Mouse (Mus musculus) embryonic facial prominence, embryonic 15.5 days (tissue): ENCODE data around the gene Cavin1. TPM values are rescaled to one million over a fixed set of nuclear protein-coding genes. Genes with fewer than 3 reads are reported as not detected.

ENCODE experiments used
- ATAC-seq: fragments of 200-750 bp; cut with Nextera tagmentation; 2 replicates; pipeline ENCODE4 v1.8.0; 2017; ENCODE audit warnings: low read depth, moderate TSS enrichment; ENCODE audit not compliant: insufficient number of reproducible peaks, low FRiP score, low TSS enrichment
- H3K27ac ChIP-seq: fragments of 300-500 bp; sonication (generic); replicated peaks from 2 replicates; pipeline ENCODE4 v1.5.1; 2015; ENCODE audit warnings: mild to moderate bottlenecking, inconsistent platforms
- H3K27me3 ChIP-seq: fragments of 300-500 bp; sonication (generic); 2 replicates; pipeline ENCODE4 v1.6.1; 2015; ENCODE audit warnings: inconsistent platforms
- H3K36me3 ChIP-seq: fragments of 300-500 bp; sonication (generic); 2 replicates; pipeline ENCODE4 v1.6.1; 2015; ENCODE audit warnings: mild to moderate bottlenecking, inconsistent platforms
- H3K4me1 ChIP-seq: fragments of 300-500 bp; sonication (generic); 2 replicates; pipeline ENCODE4 v1.6.1; 2015; ENCODE audit warnings: inconsistent platforms
- H3K4me2 ChIP-seq: fragments of 300-500 bp; sonication (generic); replicated peaks from 2 replicates; pipeline ENCODE4 v1.6.1; 2015; ENCODE audit warnings: mild to moderate bottlenecking, inconsistent platforms
- H3K4me3 ChIP-seq: fragments of 300-500 bp; sonication (generic); replicated peaks from 2 replicates; pipeline ENCODE4 v1.5.1; 2015; ENCODE audit warnings: mild to moderate bottlenecking, inconsistent platforms
- H3K9ac ChIP-seq: fragments of 300-500 bp; sonication (generic); 2 replicates; pipeline ENCODE4 v1.6.1; 2015; ENCODE audit warnings: inconsistent platforms
- H3K9me3 ChIP-seq: fragments of 300-500 bp; sonication (generic); replicated peaks from 2 replicates; pipeline ENCODE4 v1.6.1; 2016; ENCODE audit warnings: inconsistent platforms
- WGBS: fragments of 180-500 bp; shearing (Covaris S2); methylation state at CpG from one replicate; pipeline ENCODE4 v1.1.7; 2015; 5-methylcytosine and 5-hydroxymethylcytosine counted together
- polyA plus RNA-seq: library from polyadenylated mRNA; unstranded; fragments of >200 nt; fragmentation: Nextera tagmentation; extraction: Ambion mirVana; gene quantifications from 2 replicates; pipeline ENCODE4 v1.2.1, GENCODE M21; 2015

Cavin1 gene
- polyA plus RNA-seq, 1 experiment from 2014 or later, result 330 TPM

DNA sequence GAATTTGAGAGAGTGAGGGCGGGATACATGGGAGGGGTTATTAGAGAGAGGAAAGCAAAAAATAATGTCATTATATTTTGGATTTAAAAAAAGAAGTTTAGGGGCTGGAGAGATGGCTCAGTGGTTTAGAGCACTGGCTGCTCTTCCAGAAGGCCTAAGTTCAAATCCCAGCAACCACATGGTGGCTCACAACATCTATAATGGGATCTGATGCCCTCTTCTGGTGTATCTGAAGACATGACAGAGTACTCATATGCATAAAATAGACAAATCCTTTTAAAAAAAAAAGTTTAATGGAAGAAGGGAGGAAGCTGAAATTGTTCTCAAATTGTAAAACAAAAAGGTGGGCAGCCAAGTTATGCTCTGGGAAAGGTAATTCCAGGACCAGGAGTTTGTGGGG lies 21.1 kb downstream of the Cavin1 start:
- H3K27ac ChIP-seq, result no peak overlapping the region
- no peak for ATAC-seq
- 97% methylated on average over 1 of the region's 1 CpGs for WGBS
- H3K36me3 ChIP-seq, result no peaks in the 10 kb centered on the region
- H3K4me2 ChIP-seq, result no peak overlapping the region
- no peak overlapping the region for H3K4me3 ChIP-seq
- H3K9ac ChIP-seq, result no peak overlapping the region
- no peaks in the 10 kb centered on the region for H3K27me3 ChIP-seq
- H3K4me1 ChIP-seq, result peaks cover 10% of the 10 kb centered on the region; the same call in 1 of the 2 replicates
- no peaks in the 10 kb centered on the region for H3K9me3 ChIP-seq

GRCm38 (mm10) chr11:100948317-100948716 lies 22.4 kb downstream of the Cavin1 start:
- Histone ChIP-seq H3K9me3 (no peaks in the 10 kb centered on the region), H3K4me2 (no peak overlapping the region), H3K4me3 (no peak overlapping the region), H3K27ac (no peak overlapping the region), H3K36me3 (no peaks in the 10 kb centered on the region), H3K9ac (no peak overlapping the region), H3K4me1 (peaks cover 10% of the 10 kb centered on the region; the same call in 1 of the 2 replicates), H3K27me3 (no peaks in the 10 kb centered on the region)
- 53% methylated on average over 4 of the region's 4 CpGs for WGBS
- ATAC-seq, result no peak

GRCm38 (mm10) chr11:100947548-100947947 lies 23.1 kb downstream of the Cavin1 start:
- Histone ChIP-seq H3K27me3 (no peaks in the 10 kb centered on the region), H3K4me3 (no peak overlapping the region)
- no peak for ATAC-seq

GRCm38 (mm10) chr11:100946862-100947261 lies 23.8 kb downstream of the Cavin1 start:
- H3K4me1 ChIP-seq, result peaks cover 3% of the 10 kb centered on the region; the same call in 1 of the 2 replicates
- no peaks in the 10 kb centered on the region for H3K9me3 ChIP-seq
- ATAC-seq, result no peak
- WGBS, result 34% methylated on average over 4 of the region's 4 CpGs
- no peak overlapping the region for H3K4me2 ChIP-seq
- no peak overlapping the region for H3K9ac ChIP-seq
- no peaks in the 10 kb centered on the region for H3K36me3 ChIP-seq
- no peaks in the 10 kb centered on the region for H3K27me3 ChIP-seq
- no peak overlapping the region for H3K27ac ChIP-seq
- no peak overlapping the region for H3K4me3 ChIP-seq

More at GRCm38 (mm10) chr11:100947548-100947947, 23.1 kb downstream of the Cavin1 start:
- Histone ChIP-seq H3K9me3 (no peaks in the 10 kb centered on the region), H3K36me3 (no peaks in the 10 kb centered on the region), H3K9ac (no peak overlapping the region), H3K4me2 (no peak overlapping the region), H3K4me1 (peaks cover 9% of the 10 kb centered on the region; the same call in 1 of the 2 replicates), H3K27ac (no peak overlapping the region)

GRCm38 (mm10) chr11:100942388-100942787 lies 28.3 kb downstream of the Cavin1 start:
- ATAC-seq, result no peak
- WGBS, result 88% methylated on average over 1 of the region's 1 CpGs
- no peak overlapping the region for H3K9ac ChIP-seq

GRCm38 (mm10) chr11:100939512-100940151 lies 31.1 kb downstream of the Cavin1 start, which contains the start of gene Stat3:
Gene Stat3, minus strand, starts transcription at chr11:100939540.
- no peaks in the 10 kb centered on the region for H3K36me3 ChIP-seq

More at GRCm38 (mm10) chr11:100942388-100942787, 28.3 kb downstream of the Cavin1 start:
- H3K9me3 ChIP-seq, result no peaks in the 10 kb centered on the region
- no peak overlapping the region for H3K27ac ChIP-seq
- H3K27me3 ChIP-seq, result no peaks in the 10 kb centered on the region
- H3K4me2 ChIP-seq, result no peak overlapping the region
- H3K4me1 ChIP-seq, result peaks cover 10% of the 10 kb centered on the region
- H3K36me3 ChIP-seq, result no peaks in the 10 kb centered on the region
- no peak overlapping the region for H3K4me3 ChIP-seq

GRCm38 (mm10) chr11:100938711-100939511 lies 31.8 kb downstream of the Cavin1 start:
- Histone ChIP-seq H3K4me3 (peak overlapping the region; percentile 94), H3K36me3 (no peaks in the 10 kb centered on the region), H3K27ac (peak overlapping the region; percentile 89), H3K9ac (peak overlapping the region; percentile 84), H3K4me1 (peaks cover 31% of the 10 kb centered on the region), H3K9me3 (no peaks in the 10 kb centered on the region), H3K27me3 (no peaks in the 10 kb centered on the region), H3K4me2 (peak overlapping the region; percentile 85)
- under 1% methylated on average over 47 of the region's 48 CpGs for WGBS
- ATAC-seq, result no peak; the same call in 1 of the 2 replicates

More at GRCm38 (mm10) chr11:100939512-100940151, 31.1 kb downstream of the Cavin1 start, which contains the start of gene Stat3:
- Histone ChIP-seq H3K9ac (peak within 1 kb of the TSS; percentile 84), H3K4me3 (peak within 1 kb of the TSS; percentile 94), H3K27me3 (no peaks in the 10 kb centered on the region), H3K4me1 (peaks cover 31% of the 10 kb centered on the region), H3K4me2 (peak within 1 kb of the TSS; percentile 85), H3K27ac (peak within 1 kb of the TSS; percentile 89), H3K9me3 (no peaks in the 10 kb centered on the region)
- peak; percentile 99 for ATAC-seq
- WGBS, result under 1% methylated on average over 29 of the region's 29 CpGs

DNA sequence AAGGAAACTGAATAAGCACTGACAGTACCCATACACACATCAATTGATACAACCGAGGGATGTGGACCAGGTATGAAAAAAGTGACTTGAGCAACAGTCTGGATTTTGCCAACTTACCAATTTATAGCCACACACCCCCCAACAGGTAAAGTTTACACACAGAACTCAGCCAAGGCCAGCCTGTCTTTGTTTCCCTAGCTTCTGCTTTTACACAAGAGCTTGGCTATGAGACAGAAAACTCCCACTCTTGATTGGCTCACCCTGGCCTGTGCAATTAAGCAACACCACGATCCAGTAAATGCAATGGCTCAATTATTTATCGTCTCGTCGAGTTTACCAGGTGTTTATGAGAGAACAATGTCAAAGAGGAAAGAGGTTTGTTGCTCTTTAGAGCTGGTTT lies 32.6 kb downstream of the Cavin1 start:
- ATAC-seq, result no peak
- Histone ChIP-seq H3K4me2 (peak overlapping the region; percentile 85), H3K27me3 (no peaks in the 10 kb centered on the region), H3K27ac (peak overlapping the region; percentile 89; the same call in 1 of the 2 replicates), H3K9me3 (no peaks in the 10 kb centered on the region), H3K4me3 (peak overlapping the region; percentile 94), H3K9ac (no peak overlapping the region), H3K36me3 (no peaks in the 10 kb centered on the region), H3K4me1 (peaks cover 31% of the 10 kb centered on the region)
- WGBS, result 14% methylated on average over 5 of the region's 5 CpGs

GRCm38 (mm10) chr11:100937295-100937694 lies 33.4 kb downstream of the Cavin1 start:
- Histone ChIP-seq H3K9ac (no peak overlapping the region), H3K4me2 (peak overlapping the region; percentile 85), H3K9me3 (no peaks in the 10 kb centered on the region), H3K27ac (no peak overlapping the region), H3K36me3 (no peaks in the 10 kb centered on the region), H3K4me3 (0 out of 2 replicates have a peak overlapping the region, but pooled peaks have one; percentile 2), H3K4me1 (peaks cover 31% of the 10 kb centered on the region), H3K27me3 (no peaks in the 10 kb centered on the region)
- WGBS, result 68% methylated on average over 4 of the region's 4 CpGs
- ATAC-seq, result no peak

GRCm38 (mm10) chr11:100935373-100936355 lies 35.0 kb downstream of the Cavin1 start:
- Histone ChIP-seq H3K36me3 (no peaks in the 10 kb centered on the region), H3K4me2 (no peak overlapping the region), H3K27me3 (no peaks in the 10 kb centered on the region), H3K4me3 (no peak overlapping the region), H3K9ac (no peak overlapping the region), H3K27ac (peak overlapping the region; percentile 51; the same call in 1 of the 2 replicates), H3K4me1 (peaks cover 37% of the 10 kb centered on the region), H3K9me3 (no peaks in the 10 kb centered on the region)
- 68% methylated on average over 8 of the region's 8 CpGs for WGBS
- no peak for ATAC-seq
